Mouse (Mus musculus): ENCODE data around the gene Dnajc7.

Gene Dnajc7

GRCm38 (mm10) chr11:100579116-100579799, 40.7 kb downstream of the Dnajc7 start:
- no peak for DNase-seq (ENCODE audit: low spot score)

- no peak for DNase-seq (ENCODE audit: low spot score)
These were observed 41.9 kb downstream of the Dnajc7 start for GRCm38 (mm10) chr11:100577852-100578599.

GRCm38 (mm10) chr11:100576256-100576655, 43.7 kb downstream of the Dnajc7 start:
- DNase-seq (ENCODE audit: low spot score), result no peak

- DNase-seq (ENCODE audit: low spot score), result no peak
These were observed 44.5 kb downstream of the Dnajc7 start for GRCm38 (mm10) chr11:100575484-100575855.

GRCm38 (mm10) chr11:100574708-100575483, 45.1 kb downstream of the Dnajc7 start, which contains the start of gene Cnp:
Cnp (plus strand) TSS chr11:100574904.
- DNase-seq (ENCODE audit: low spot score), result peak; percentile 83

GRCm38 (mm10) chr11:100574188-100574587, 45.8 kb downstream of the Dnajc7 start:
- no peak for DNase-seq (ENCODE audit: low spot score)

GRCm38 (mm10) chr11:100571202-100571567, 48.8 kb downstream of the Dnajc7 start:
- no peak for DNase-seq (ENCODE audit: low spot score)

GRCm38 (mm10) chr11:100570430-100571201, 49.4 kb downstream of the Dnajc7 start:
- DNase-seq (ENCODE audit: low spot score), result peak; percentile 46

GRCm38 (mm10) chr11:100569789-100570188, 50.2 kb downstream of the Dnajc7 start:
- DNase-seq (ENCODE audit: low spot score), result no peak

- no peak for DNase-seq (ENCODE audit: low spot score)
These were observed 51.3 kb downstream of the Dnajc7 start for GRCm38 (mm10) chr11:100568692-100569091.

GRCm38 (mm10) chr11:100567815-100568245, 52.1 kb downstream of the Dnajc7 start:
- DNase-seq (ENCODE audit: low spot score), result no peak

- no peak for DNase-seq (ENCODE audit: low spot score)
These were observed 52.7 kb downstream of the Dnajc7 start for GRCm38 (mm10) chr11:100567229-100567628.

- DNase-seq (ENCODE audit: low spot score), result no peak
These were observed 55.3 kb downstream of the Dnajc7 start for GRCm38 (mm10) chr11:100564703-100565102.

GRCm38 (mm10) chr11:100564297-100564696, 55.7 kb downstream of the Dnajc7 start:
- DNase-seq (ENCODE audit: low spot score), result no peak

- no peak for DNase-seq (ENCODE audit: low spot score)
These were observed 58.2 kb downstream of the Dnajc7 start for GRCm38 (mm10) chr11:100561748-100562147.

GRCm38 (mm10) chr11:100559476-100559875, 60.5 kb downstream of the Dnajc7 start:
- DNase-seq (ENCODE audit: low spot score), result no peak

- no peak for DNase-seq (ENCODE audit: low spot score)
These were observed 62.4 kb downstream of the Dnajc7 start for GRCm38 (mm10) chr11:100557563-100557962.

GRCm38 (mm10) chr11:100555583-100555982, 64.4 kb downstream of the Dnajc7 start:
- peak; percentile 47 for DNase-seq (ENCODE audit: low spot score)

GRCm38 (mm10) chr11:100552842-100553241, 67.1 kb downstream of the Dnajc7 start:
- no peak for DNase-seq (ENCODE audit: low spot score)

- no peak for DNase-seq (ENCODE audit: low spot score)
These were observed 69.9 kb downstream of the Dnajc7 start for GRCm38 (mm10) chr11:100550101-100550500.

GRCm38 (mm10) chr11:100549466-100549865, 70.5 kb downstream of the Dnajc7 start:
- DNase-seq (ENCODE audit: low spot score), result no peak

GRCm38 (mm10) chr11:100548141-100548540, 71.8 kb downstream of the Dnajc7 start:
- DNase-seq (ENCODE audit: low spot score), result no peak

Measured in ovary, postnatal 36 days (tissue).